Mouse (Mus musculus): Measurements from ENCODE around the gene Unc5c. TPM values are rescaled to one million over a fixed set of nuclear protein-coding genes. Genes with fewer than 3 reads are reported as not detected.

Unc5c gene
- polyA plus RNA-seq, 1 experiment from 2014 or later = 7.5 TPM

DNA sequence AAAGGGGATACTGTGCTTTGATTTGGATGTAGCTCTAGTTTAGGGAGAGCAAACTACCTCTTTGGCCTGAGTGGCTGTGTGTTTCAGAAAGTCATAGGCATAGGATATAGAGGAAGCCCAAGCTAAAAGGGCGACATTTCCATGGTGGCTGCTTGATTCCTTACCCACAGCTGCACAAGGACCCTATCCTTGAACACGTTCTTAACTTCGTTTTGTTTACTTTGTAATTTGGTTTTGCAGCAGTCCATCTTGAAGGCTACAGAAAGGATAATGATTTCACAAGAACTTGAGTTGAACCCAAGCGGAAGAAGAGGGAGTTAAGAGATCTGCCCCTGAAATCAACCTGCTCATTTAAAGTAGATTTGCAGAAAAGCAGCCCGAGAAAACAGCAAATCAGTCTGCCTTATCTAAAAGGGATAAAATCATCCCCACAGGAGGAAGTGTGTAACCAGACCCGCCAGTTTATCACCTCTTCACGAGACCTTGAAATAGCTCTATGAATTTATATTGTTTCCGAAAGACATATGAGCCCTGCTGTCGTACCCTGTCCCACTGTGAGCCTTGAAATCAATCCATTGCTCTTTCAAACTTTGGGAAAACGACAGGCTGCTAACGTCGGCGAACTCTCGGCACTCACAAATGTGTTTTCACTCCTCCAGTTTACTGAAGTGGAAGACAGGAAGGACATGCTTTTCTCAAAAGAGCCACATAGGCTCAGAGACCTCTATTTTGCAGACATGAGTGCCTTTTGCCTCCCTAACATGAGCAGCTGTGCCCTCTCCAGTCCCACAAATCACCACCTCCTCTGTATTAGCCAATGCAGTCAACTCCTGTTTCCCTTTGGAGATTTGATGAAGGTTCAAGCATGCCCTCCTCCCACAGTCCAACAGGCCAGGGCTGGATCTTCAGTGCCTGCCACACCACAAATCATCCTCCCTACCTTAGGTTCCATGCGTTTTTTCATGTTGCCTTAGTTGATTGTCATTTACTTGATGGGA, 195.3 kb downstream of the Unc5c start:
- Histone ChIP-seq H3K27ac (replicated peaks; ENCODE audit: low read depth, low read length) (no peak overlapping the region), H3K36me3 (ENCODE audit: control insufficient read depth, insufficient read depth, low read length) (no peaks in the 10 kb centered on the region), H3K9me3 (ENCODE audit: control insufficient read depth, low read length) (no peaks in the 10 kb centered on the region), H3K4me2 (ENCODE audit: low read depth, low read length) (peak overlapping the region; percentile 15; the same call in 1 of the 2 replicates), H3K4me1 (ENCODE audit: control insufficient read depth, insufficient read depth, low read length) (peaks cover 7% of the 10 kb centered on the region; the same call in 1 of the 2 replicates), H3K9ac (ENCODE audit: low read depth, low read length) (no peak overlapping the region), H3K4me3 (ENCODE audit: low read depth, low read length) (no peak overlapping the region), H3K27me3 (replicated peaks; ENCODE audit: control insufficient read depth, insufficient read depth, low read length) (no peaks in the 10 kb centered on the region)
- WGBS = 38% methylated on average over 15 of the region's 15 CpGs
- DNase-seq (ENCODE audit: low spot score) (peak; percentile 3), ATAC-seq (ENCODE audit: low read depth) (no peak)

DNA sequence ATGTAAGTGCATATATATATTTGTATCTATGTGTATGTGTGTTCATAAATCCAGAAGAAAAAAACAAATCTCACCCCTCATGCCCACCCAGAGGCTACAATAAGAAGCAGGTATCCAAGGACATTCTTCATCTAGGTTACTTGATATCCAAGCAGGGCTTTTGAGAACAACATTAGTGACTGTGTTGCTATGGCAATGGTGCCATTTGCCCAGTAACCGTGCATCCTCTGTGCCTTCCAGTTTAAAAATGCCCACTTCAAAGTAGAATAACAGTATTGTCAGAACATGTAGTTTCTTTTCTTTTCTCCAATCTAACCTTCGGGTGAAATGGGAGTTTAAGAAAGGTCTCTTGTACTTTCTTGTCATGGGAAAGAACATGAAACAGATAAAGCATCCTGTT, 224.1 kb downstream of the Unc5c start:
- DNase-seq (ENCODE audit: low spot score) (no peak), ATAC-seq (ENCODE audit: low read depth) (no peak)
- no peaks in the 10 kb centered on the region for H3K27me3 ChIP-seq (replicated peaks; ENCODE audit: control insufficient read depth, insufficient read depth, low read length)
- 58% methylated on average over 2 of the region's 2 CpGs for WGBS
- no peak overlapping the region for H3K4me3 ChIP-seq (ENCODE audit: low read depth, low read length)
- H3K36me3 ChIP-seq (ENCODE audit: control insufficient read depth, insufficient read depth, low read length) = no peaks in the 10 kb centered on the region
- H3K9ac ChIP-seq (ENCODE audit: low read depth, low read length) = no peak overlapping the region
- H3K4me1 ChIP-seq (ENCODE audit: control insufficient read depth, insufficient read depth, low read length) = no peaks in the 10 kb centered on the region
- no peaks in the 10 kb centered on the region for H3K9me3 ChIP-seq (ENCODE audit: control insufficient read depth, low read length)
- H3K27ac ChIP-seq (replicated peaks; ENCODE audit: low read depth, low read length) = no peak overlapping the region
- H3K4me2 ChIP-seq (ENCODE audit: low read depth, low read length) = no peak overlapping the region

DNA sequence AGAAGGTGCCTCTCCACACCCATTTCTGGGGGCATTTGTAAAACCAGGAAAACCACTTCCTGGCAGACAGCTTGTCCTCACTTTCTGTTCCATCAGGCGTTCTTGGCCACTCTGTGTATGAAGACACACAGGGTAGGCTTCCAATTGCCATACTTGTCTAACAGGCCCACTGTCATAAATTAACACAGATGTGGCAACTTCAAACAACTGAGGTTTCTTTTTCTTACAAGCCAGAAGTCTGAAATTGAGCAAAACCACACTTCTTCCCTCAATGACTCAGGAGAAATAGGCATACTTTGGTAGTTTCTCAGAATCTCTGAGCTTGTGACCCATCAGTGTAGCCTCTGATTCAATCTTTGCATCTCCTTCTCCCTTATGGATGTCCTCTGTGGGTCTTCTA, 225.7 kb downstream of the Unc5c start:
- no peak overlapping the region for H3K4me2 ChIP-seq (ENCODE audit: low read depth, low read length)
- no peak overlapping the region for H3K27ac ChIP-seq (replicated peaks; ENCODE audit: low read depth, low read length)
- H3K4me1 ChIP-seq (ENCODE audit: control insufficient read depth, insufficient read depth, low read length) = peaks cover under 1% of the 10 kb centered on the region; the same call in 1 of the 2 replicates
- no peak overlapping the region for H3K9ac ChIP-seq (ENCODE audit: low read depth, low read length)
- no peaks in the 10 kb centered on the region for H3K36me3 ChIP-seq (ENCODE audit: control insufficient read depth, insufficient read depth, low read length)
- 52% methylated on average over 1 of the region's 1 CpGs for WGBS
- H3K9me3 ChIP-seq (ENCODE audit: control insufficient read depth, low read length) = no peaks in the 10 kb centered on the region
- no peak for ATAC-seq (ENCODE audit: low read depth)
- no peak overlapping the region for H3K4me3 ChIP-seq (ENCODE audit: low read depth, low read length)
- DNase-seq (ENCODE audit: low spot score) = no peak
- H3K27me3 ChIP-seq (replicated peaks; ENCODE audit: control insufficient read depth, insufficient read depth, low read length) = no peaks in the 10 kb centered on the region

GRCm38 (mm10) chr3:141691418-141691817, 226.4 kb downstream of the Unc5c start:
- 83% methylated on average over 3 of the region's 3 CpGs for WGBS
- Histone ChIP-seq H3K4me3 (ENCODE audit: low read depth, low read length) (no peak overlapping the region), H3K4me2 (ENCODE audit: low read depth, low read length) (no peak overlapping the region), H3K4me1 (ENCODE audit: control insufficient read depth, insufficient read depth, low read length) (peaks cover 3% of the 10 kb centered on the region; the same call in 1 of the 2 replicates), H3K36me3 (ENCODE audit: control insufficient read depth, insufficient read depth, low read length) (no peaks in the 10 kb centered on the region), H3K27ac (replicated peaks; ENCODE audit: low read depth, low read length) (no peak overlapping the region), H3K9ac (ENCODE audit: low read depth, low read length) (no peak overlapping the region), H3K9me3 (ENCODE audit: control insufficient read depth, low read length) (no peaks in the 10 kb centered on the region), H3K27me3 (replicated peaks; ENCODE audit: control insufficient read depth, insufficient read depth, low read length) (no peaks in the 10 kb centered on the region)
- DNase-seq (ENCODE audit: low spot score) = no peak
- ATAC-seq (ENCODE audit: low read depth) = no peak

DNA sequence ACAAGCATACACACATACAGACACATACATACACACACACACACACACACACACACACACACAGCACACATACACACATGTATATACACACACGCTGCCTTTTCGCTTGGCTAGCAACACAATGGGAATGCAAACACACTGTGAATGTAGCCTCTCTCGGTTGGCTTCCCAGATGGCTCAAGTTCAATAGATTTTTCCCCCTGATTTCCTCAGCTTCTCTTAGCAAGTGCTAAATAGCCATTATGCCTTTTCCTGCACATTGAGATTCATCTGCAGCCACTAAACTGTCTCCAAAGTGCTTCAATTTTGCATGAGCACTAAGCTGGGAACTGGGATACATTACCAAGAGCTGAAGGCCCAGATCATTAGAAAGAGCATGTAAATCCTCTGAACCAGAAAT, 226.8 kb downstream of the Unc5c start:
- H3K9ac ChIP-seq (ENCODE audit: low read depth, low read length) = no peak overlapping the region
- no peak overlapping the region for H3K4me2 ChIP-seq (ENCODE audit: low read depth, low read length)
- H3K4me3 ChIP-seq (ENCODE audit: low read depth, low read length) = no peak overlapping the region
- H3K27me3 ChIP-seq (replicated peaks; ENCODE audit: control insufficient read depth, insufficient read depth, low read length) = no peaks in the 10 kb centered on the region
- peaks cover 3% of the 10 kb centered on the region; the same call in 1 of the 2 replicates for H3K4me1 ChIP-seq (ENCODE audit: control insufficient read depth, insufficient read depth, low read length)
- H3K27ac ChIP-seq (replicated peaks; ENCODE audit: low read depth, low read length) = no peak overlapping the region
- DNase-seq (ENCODE audit: low spot score) (peak; percentile 21), ATAC-seq (ENCODE audit: low read depth) (no peak)
- no peaks in the 10 kb centered on the region for H3K36me3 ChIP-seq (ENCODE audit: control insufficient read depth, insufficient read depth, low read length)
- 76% methylated on average over 3 of the region's 3 CpGs for WGBS
- H3K9me3 ChIP-seq (ENCODE audit: control insufficient read depth, low read length) = no peaks in the 10 kb centered on the region

- DNase-seq (ENCODE audit: low spot score) (no peak), ATAC-seq (ENCODE audit: low read depth) (no peak)
- H3K36me3 ChIP-seq (ENCODE audit: control insufficient read depth, insufficient read depth, low read length) = no peaks in the 10 kb centered on the region
- H3K9me3 ChIP-seq (ENCODE audit: control insufficient read depth, low read length) = no peaks in the 10 kb centered on the region
- H3K4me1 ChIP-seq (ENCODE audit: control insufficient read depth, insufficient read depth, low read length) = peaks cover 3% of the 10 kb centered on the region; the same call in 1 of the 2 replicates
- no peak overlapping the region for H3K4me2 ChIP-seq (ENCODE audit: low read depth, low read length)
- H3K9ac ChIP-seq (ENCODE audit: low read depth, low read length) = no peak overlapping the region
- no peak overlapping the region for H3K27ac ChIP-seq (replicated peaks; ENCODE audit: low read depth, low read length)
- H3K27me3 ChIP-seq (replicated peaks; ENCODE audit: control insufficient read depth, insufficient read depth, low read length) = no peaks in the 10 kb centered on the region
- no peak overlapping the region for H3K4me3 ChIP-seq (ENCODE audit: low read depth, low read length)
Measured at GRCm38 (mm10) chr3:141699177-141699576, 234.2 kb downstream of the Unc5c start.

GRCm38 (mm10) chr3:141701381-141701909, 236.4 kb downstream of the Unc5c start:
- 64% methylated on average over 3 of the region's 3 CpGs for WGBS
- DNase-seq (ENCODE audit: low spot score) = no peak
- no peak overlapping the region for H3K9ac ChIP-seq (ENCODE audit: low read depth, low read length)
- no peaks in the 10 kb centered on the region for H3K27me3 ChIP-seq (replicated peaks; ENCODE audit: control insufficient read depth, insufficient read depth, low read length)
- no peak for ATAC-seq (ENCODE audit: low read depth)
- H3K36me3 ChIP-seq (ENCODE audit: control insufficient read depth, insufficient read depth, low read length) = no peaks in the 10 kb centered on the region
- no peaks in the 10 kb centered on the region for H3K9me3 ChIP-seq (ENCODE audit: control insufficient read depth, low read length)
- H3K27ac ChIP-seq (replicated peaks; ENCODE audit: low read depth, low read length) = no peak overlapping the region
- no peaks in the 10 kb centered on the region for H3K4me1 ChIP-seq (ENCODE audit: control insufficient read depth, insufficient read depth, low read length)
- no peak overlapping the region for H3K4me2 ChIP-seq (ENCODE audit: low read depth, low read length)
- no peak overlapping the region for H3K4me3 ChIP-seq (ENCODE audit: low read depth, low read length)

GRCm38 (mm10) chr3:141711601-141712000, 246.6 kb downstream of the Unc5c start:
- no peaks in the 10 kb centered on the region for H3K9me3 ChIP-seq (ENCODE audit: control insufficient read depth, low read length)
- DNase-seq (ENCODE audit: low spot score) = peak; percentile 58

More at GRCm38 (mm10) chr3:141711601-141712000, 246.6 kb downstream of the Unc5c start:
- Histone ChIP-seq H3K36me3 (ENCODE audit: control insufficient read depth, insufficient read depth, low read length) (no peaks in the 10 kb centered on the region), H3K27ac (replicated peaks; ENCODE audit: low read depth, low read length) (no peak overlapping the region), H3K9ac (ENCODE audit: low read depth, low read length) (no peak overlapping the region), H3K4me2 (ENCODE audit: low read depth, low read length) (no peak overlapping the region), H3K4me1 (ENCODE audit: control insufficient read depth, insufficient read depth, low read length) (peaks cover 3% of the 10 kb centered on the region; the same call in 1 of the 2 replicates), H3K27me3 (replicated peaks; ENCODE audit: control insufficient read depth, insufficient read depth, low read length) (no peaks in the 10 kb centered on the region), H3K4me3 (ENCODE audit: low read depth, low read length) (no peak overlapping the region)
- 43% methylated on average over 4 of the region's 4 CpGs for WGBS
- no peak for ATAC-seq (ENCODE audit: low read depth)
